Mouse (Mus musculus) ovary, postnatal 10 days (tissue): ENCODE results near the gene Dhh.

Experiments used
- DNase-seq: peaks from one replicate; pipeline ENCODE4 v3.0.0; 2022; ENCODE audit warnings: low spot score

Dhh gene

DNA sequence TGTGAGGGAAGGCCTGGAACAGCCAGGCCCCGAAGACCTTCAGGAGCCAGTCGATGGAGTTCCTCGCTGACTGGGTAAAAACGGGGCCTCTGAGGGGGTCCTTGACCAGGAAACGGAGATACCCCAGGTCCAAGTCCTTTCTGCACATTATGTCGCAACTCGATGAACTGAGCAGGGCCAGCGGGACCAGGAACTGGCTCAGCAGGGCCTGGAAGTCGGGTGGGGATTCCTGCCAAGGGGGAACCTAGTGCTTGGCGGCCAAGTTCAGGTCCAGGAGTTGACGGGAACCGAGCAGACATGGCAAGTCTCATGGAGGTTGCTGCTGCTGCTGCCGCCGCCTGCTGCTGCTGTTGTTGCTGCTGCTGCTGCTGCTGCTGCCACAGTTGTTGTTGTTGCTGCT is 47.7 kb downstream of the Dhh start:
- no peak for DNase-seq

DNA sequence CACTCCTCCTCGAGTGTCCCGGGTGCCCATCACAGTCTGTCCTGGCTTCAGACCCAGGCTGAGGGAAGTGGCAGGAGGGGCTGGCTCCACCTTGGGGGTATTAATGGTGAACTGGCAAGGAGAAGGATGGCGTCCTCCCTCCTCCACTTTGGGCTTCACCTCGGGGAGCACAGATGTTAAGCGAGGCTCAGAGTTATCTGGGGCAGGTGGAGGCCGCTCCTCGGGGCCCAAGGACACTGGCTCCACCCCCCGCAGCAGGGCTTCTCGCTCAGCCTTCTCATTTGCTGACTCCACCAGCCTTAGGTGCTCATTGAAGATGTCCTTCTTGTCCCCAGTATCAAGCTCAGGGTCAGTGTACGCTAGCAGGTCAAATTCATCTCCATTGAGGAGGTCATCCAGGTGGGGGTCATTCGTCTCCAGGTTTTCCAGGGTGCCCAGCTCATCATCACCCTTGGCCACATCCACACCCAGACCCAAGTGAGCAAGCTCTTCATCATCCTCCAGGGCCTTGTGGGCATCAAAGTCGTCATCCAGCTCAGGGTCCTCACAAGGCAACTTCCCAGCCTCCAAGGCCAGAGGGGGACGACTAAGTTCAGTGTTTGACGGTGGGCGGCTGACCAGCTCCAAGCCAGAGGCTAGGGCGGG is 48.3 kb downstream of the Dhh start:
- DNase-seq: no peak

DNA sequence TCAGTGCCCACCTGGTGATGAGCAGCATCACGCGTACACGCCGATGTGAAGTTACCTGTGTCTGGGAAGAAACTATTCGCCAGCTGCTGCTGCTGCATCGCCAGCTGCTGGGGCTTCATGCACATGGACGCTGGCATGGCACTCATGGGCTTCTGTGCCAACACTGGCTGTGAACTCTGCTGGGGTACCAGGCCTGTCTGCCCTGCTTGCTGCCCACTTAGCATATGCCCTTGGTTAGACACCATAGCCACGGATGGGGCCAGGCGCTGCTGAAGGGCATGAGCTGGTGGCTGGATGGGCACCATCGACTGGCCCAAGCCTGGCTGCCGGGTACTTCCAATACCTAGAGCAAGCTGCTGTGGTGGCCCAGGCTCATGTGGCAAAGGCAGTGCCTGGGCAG is 49.2 kb downstream of the Dhh start:
- no peak for DNase-seq

DNA sequence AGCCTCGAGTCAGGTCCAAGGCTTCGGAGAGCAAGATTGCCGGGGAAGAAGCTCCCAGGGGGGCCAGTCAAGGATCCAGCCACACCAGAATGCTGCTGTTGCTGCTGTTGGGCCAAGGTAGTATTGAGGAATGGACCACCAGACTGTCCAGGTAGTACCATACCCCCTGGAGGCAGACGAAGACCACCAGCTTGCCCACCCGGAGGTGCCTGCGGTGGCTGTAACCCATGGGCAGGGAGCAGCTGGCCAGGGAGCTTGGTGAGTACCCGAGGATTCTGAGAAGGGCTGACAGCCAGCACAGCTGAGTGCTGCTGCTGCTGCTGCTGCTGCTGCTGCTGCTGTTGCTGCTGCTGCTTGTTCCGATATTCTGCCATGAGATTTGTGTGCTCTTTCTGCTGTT is 52.2 kb downstream of the Dhh start:
- no peak for DNase-seq

DNA sequence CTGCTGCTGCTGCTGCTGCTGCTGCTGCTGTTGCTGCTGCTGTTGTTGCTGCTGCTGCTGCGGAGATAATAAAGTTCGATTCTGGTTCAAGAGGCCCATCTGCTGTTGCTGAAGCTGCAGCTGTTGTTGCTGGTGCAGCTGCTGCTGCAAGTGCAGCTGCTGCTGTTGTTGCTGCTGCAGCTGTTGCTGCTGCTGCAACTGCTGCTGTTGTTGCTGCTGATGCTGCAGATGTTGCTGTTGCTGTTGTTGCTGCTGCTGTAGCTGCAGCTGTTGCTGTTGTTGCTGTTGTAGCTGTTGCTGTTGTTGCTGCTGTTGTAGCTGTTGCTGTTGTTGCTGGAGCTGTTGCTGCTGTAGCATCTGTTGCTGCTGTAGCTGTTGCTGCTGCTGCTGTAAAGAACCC is 53.2 kb downstream of the Dhh start:
- no peak for DNase-seq

DNA sequence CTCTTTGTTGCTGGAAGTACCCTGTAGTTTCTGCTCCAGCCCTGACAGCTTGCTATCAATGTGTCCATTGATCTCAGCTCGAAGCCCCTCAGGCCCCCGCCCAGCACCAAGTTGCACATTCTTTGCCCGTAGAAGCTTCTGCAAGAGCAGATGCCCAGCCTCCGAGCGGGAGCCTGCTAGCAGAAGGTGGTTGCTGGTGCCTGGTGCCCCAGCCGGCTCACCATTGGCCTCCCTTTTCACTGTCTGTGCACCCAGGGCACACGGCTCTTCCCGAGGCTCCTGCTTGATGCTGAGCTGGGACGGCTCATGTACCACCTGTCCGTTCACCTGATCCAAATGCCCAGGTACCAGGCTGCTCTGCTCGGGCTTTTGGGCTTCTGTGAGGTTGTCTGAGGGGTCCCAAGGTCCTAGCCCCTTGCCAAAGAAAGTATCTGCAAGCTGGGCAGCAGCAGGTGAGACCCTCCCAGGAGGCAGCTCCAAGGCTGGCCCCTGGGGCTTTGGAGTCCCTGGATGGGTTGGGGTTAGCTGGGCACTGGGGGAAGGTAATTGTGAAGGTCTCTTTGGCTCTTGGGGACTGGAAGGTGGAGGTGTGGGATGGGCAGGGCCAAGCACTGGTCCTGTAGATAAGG is 54.6 kb downstream of the Dhh start:
- DNase-seq: no peak
